Mouse (Mus musculus) E14TG2a.4 (cell line): Measurements from ENCODE around the gene Ppp2r2c.

Experiments used
- CTCF ChIP-seq: conservative IDR thresholded peaks from 2 replicates; pipeline ENCODE4 v1.5.1; 2014; ENCODE audit warnings: low read length
- NANOG ChIP-seq: IDR thresholded peaks from 2 replicates; pipeline ENCODE4 v1.6.1; 2014; ENCODE audit warnings: borderline replicate concordance, low read length, mixed read lengths
- POU5F1 ChIP-seq: IDR thresholded peaks from 2 replicates; pipeline ENCODE4 v1.6.1; 2014; ENCODE audit warnings: low read length, borderline replicate concordance

DNA sequence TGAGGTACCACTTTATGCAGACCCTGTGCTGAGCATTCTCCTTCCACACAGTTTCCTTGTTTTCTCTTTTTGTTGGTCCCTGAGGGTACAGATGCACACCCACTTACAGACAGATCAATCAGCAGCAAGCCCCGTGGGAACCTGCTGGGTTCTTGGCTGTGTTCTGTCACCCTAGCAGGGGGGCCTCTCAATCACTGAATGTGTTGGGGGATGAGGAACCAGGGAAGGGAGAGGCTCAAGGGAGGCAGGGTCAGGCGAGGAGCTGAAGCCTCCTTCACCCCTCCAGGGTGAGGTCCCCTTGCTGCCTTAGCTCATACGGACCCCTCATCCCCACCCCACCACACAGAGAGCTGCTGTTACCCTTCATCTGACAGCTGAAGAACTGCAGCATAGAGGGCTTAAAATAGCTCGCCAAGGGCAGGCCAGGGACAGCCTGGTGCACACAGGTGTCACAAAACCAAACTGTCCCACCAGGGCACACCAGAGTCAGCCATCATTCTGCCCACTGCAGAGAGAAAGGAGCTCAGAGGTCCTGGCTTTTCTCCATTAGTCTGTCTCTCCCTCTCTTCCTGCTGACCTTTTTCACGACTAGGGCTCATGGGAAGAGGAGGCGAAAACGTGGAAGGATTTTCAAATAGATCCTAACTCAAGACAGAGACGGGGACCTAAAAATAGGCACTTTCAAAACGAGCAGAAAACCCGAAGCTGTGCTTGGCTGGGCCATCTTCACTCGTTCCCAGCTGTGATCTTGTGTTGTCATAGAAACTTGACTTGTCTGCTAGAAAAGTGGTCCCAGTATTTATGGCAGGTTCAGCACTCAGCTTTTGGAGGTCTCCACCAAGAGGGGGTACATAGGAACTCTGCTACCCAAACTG lies 55.8 kb downstream of the Ppp2r2c start:
- TF ChIP-seq CTCF (no peak), NANOG (no peak), POU5F1 (no peak)
